Mouse (Mus musculus): ENCODE results near the gene Znrd1as. TPM values are rescaled to one million over a fixed set of nuclear protein-coding genes. Genes with fewer than 3 reads are reported as not detected.
"Not testable (repeated sequence)": the region's sequence is repeated elsewhere in the genome, so short reads cannot be mapped to it uniquely, and the experiment has no call there.

Znrd1as gene
- polyA plus RNA-seq, 1 experiment = 0.85 TPM

GRCm38 (mm10) chr17:36970316-36970890 is 12.0 kb downstream of the Znrd1as start:
- Histone ChIP-seq H3K4me1 (peaks cover 43% of the 10 kb centered on the region), H3K4me3 (replicated peaks) (no peak overlapping the region), H3K36me3 (replicated peaks; ENCODE audit: low read length) (peaks cover 3% of the 10 kb centered on the region), H3K9me3 (no peaks in the 10 kb centered on the region), H3K27me3 (replicated peaks) (peaks cover 44% of the 10 kb centered on the region)
- no peak for TF ChIP-seq GATA1 (IDR thresholded peaks at IDR 0.05; ENCODE audit: borderline replicate concordance, low read length)
- TF ChIP-seq FLI1 (IDR thresholded peaks at IDR 0.05; ENCODE audit: low read length) = no peak

- TF ChIP-seq GATA1 (IDR thresholded peaks at IDR 0.05; ENCODE audit: borderline replicate concordance, low read length) (no peak), FLI1 (IDR thresholded peaks at IDR 0.05; ENCODE audit: low read length) (no peak)
- Histone ChIP-seq H3K36me3 (replicated peaks; ENCODE audit: low read length) (no peaks in the 10 kb centered on the region), H3K9me3 (no peaks in the 10 kb centered on the region), H3K4me1 (peaks cover 41% of the 10 kb centered on the region), H3K4me3 (replicated peaks) (no peak overlapping the region), H3K27me3 (replicated peaks) (peaks cover 50% of the 10 kb centered on the region)
Observed at GRCm38 (mm10) chr17:36971172-36971850, 12.9 kb downstream of the Znrd1as start.

- no peaks in the 10 kb centered on the region for H3K9me3 ChIP-seq
- peak overlapping the region; percentile 21 for H3K4me3 ChIP-seq (replicated peaks)
- peaks cover 34% of the 10 kb centered on the region for H3K4me1 ChIP-seq
- peaks cover 59% of the 10 kb centered on the region for H3K27me3 ChIP-seq (replicated peaks)
- no peaks in the 10 kb centered on the region for H3K36me3 ChIP-seq (replicated peaks; ENCODE audit: low read length)
- TF ChIP-seq GATA1 (IDR thresholded peaks at IDR 0.05; ENCODE audit: borderline replicate concordance, low read length) = no peak
- no peak for TF ChIP-seq FLI1 (IDR thresholded peaks at IDR 0.05; ENCODE audit: low read length)
Observed at GRCm38 (mm10) chr17:36972791-36973190, 14.4 kb downstream of the Znrd1as start.

- Histone ChIP-seq H3K4me3 (replicated peaks) (no peak overlapping the region), H3K27me3 (replicated peaks) (peaks cover 62% of the 10 kb centered on the region), H3K36me3 (replicated peaks; ENCODE audit: low read length) (no peaks in the 10 kb centered on the region), H3K9me3 (no peaks in the 10 kb centered on the region), H3K4me1 (peaks cover 34% of the 10 kb centered on the region)
- TF ChIP-seq FLI1 (IDR thresholded peaks at IDR 0.05; ENCODE audit: low read length) = no peak
- TF ChIP-seq GATA1 (IDR thresholded peaks at IDR 0.05; ENCODE audit: borderline replicate concordance, low read length) = no peak
Observed at GRCm38 (mm10) chr17:36973271-36973787, 14.9 kb downstream of the Znrd1as start.

- Histone ChIP-seq H3K27me3 (replicated peaks) (peaks cover 62% of the 10 kb centered on the region), H3K4me1 (peaks cover 18% of the 10 kb centered on the region), H3K4me3 (replicated peaks) (peak within 1 kb of the TSS; percentile 46), H3K9me3 (no peaks in the 10 kb centered on the region), H3K36me3 (replicated peaks; ENCODE audit: low read length) (no peaks in the 10 kb centered on the region)
- TF ChIP-seq FLI1 (IDR thresholded peaks at IDR 0.05; ENCODE audit: low read length) (no peak), GATA1 (IDR thresholded peaks at IDR 0.05; ENCODE audit: borderline replicate concordance, low read length) (no peak)
Observed at GRCm38 (mm10) chr17:36981221-36981813, 22.9 kb downstream of the Znrd1as start, which contains the start of gene 2410137M14Rik. Gene 2410137M14Rik, minus strand, starts transcription at chr17:36981237.

- Histone ChIP-seq H3K4me3 (replicated peaks) (no peak overlapping the region), H3K4me1 (peaks cover 18% of the 10 kb centered on the region), H3K36me3 (replicated peaks; ENCODE audit: low read length) (no peaks in the 10 kb centered on the region), H3K27me3 (replicated peaks) (peaks cover 65% of the 10 kb centered on the region), H3K9me3 (no peaks in the 10 kb centered on the region)
- TF ChIP-seq FLI1 (IDR thresholded peaks at IDR 0.05; ENCODE audit: low read length) = no peak
- TF ChIP-seq GATA1 (IDR thresholded peaks at IDR 0.05; ENCODE audit: borderline replicate concordance, low read length) = no peak
Observed at GRCm38 (mm10) chr17:36981845-36982244, 23.5 kb downstream of the Znrd1as start.

GRCm38 (mm10) chr17:36982253-36983155 is 24.1 kb downstream of the Znrd1as start:
- Histone ChIP-seq H3K36me3 (replicated peaks; ENCODE audit: low read length) (no peaks in the 10 kb centered on the region), H3K27me3 (replicated peaks) (peaks cover 62% of the 10 kb centered on the region), H3K4me1 (peaks cover 21% of the 10 kb centered on the region), H3K4me3 (replicated peaks) (no peak overlapping the region), H3K9me3 (no peaks in the 10 kb centered on the region)
- no peak for TF ChIP-seq FLI1 (IDR thresholded peaks at IDR 0.05; ENCODE audit: low read length)
- TF ChIP-seq GATA1 (IDR thresholded peaks at IDR 0.05; ENCODE audit: borderline replicate concordance, low read length) = no peak

GRCm38 (mm10) chr17:36988475-36988874 is 30.1 kb downstream of the Znrd1as start:
- Histone ChIP-seq H3K27me3 (replicated peaks) (peaks cover 27% of the 10 kb centered on the region), H3K4me3 (replicated peaks) (peak overlapping the region; percentile 24), H3K36me3 (replicated peaks; ENCODE audit: low read length) (no peaks in the 10 kb centered on the region)

GRCm38 (mm10) chr17:36989437-36989836 is 31.0 kb downstream of the Znrd1as start, which contains the start of gene H2-M5:
Gene H2-M5, minus strand, starts transcription at chr17:36989537.
- peak within 1 kb of the TSS; percentile 24 for H3K4me3 ChIP-seq (replicated peaks)
- H3K36me3 ChIP-seq (replicated peaks; ENCODE audit: low read length) = no peaks in the 10 kb centered on the region
- TF ChIP-seq FLI1 (IDR thresholded peaks at IDR 0.05; ENCODE audit: low read length) = no peak
- TF ChIP-seq GATA1 (IDR thresholded peaks at IDR 0.05; ENCODE audit: borderline replicate concordance, low read length) = no peak
- peaks cover 43% of the 10 kb centered on the region for H3K4me1 ChIP-seq
- H3K27me3 ChIP-seq (replicated peaks) = peaks cover 27% of the 10 kb centered on the region
- H3K9me3 ChIP-seq = no peaks in the 10 kb centered on the region; the same call in 1 of the 2 replicates

More at GRCm38 (mm10) chr17:36988475-36988874, 30.1 kb downstream of the Znrd1as start:
- TF ChIP-seq FLI1 (IDR thresholded peaks at IDR 0.05; ENCODE audit: low read length) (no peak), GATA1 (IDR thresholded peaks at IDR 0.05; ENCODE audit: borderline replicate concordance, low read length) (no peak)
- no peaks in the 10 kb centered on the region; the same call in 1 of the 2 replicates for H3K9me3 ChIP-seq
- H3K4me1 ChIP-seq = peaks cover 36% of the 10 kb centered on the region

- Histone ChIP-seq H3K4me1 (peaks cover 47% of the 10 kb centered on the region), H3K27me3 (replicated peaks) (peaks cover 23% of the 10 kb centered on the region)
- H3K9me3 ChIP-seq; H3K4me3 ChIP-seq (replicated peaks); H3K36me3 ChIP-seq (replicated peaks; ENCODE audit: low read length): not testable (repeated sequence)
Observed at GRCm38 (mm10) chr17:36990630-36991029, 32.2 kb downstream of the Znrd1as start.
